Comparison of ENCODE assay signal across 25 mouse cellular contexts in the genomic region with DNA sequence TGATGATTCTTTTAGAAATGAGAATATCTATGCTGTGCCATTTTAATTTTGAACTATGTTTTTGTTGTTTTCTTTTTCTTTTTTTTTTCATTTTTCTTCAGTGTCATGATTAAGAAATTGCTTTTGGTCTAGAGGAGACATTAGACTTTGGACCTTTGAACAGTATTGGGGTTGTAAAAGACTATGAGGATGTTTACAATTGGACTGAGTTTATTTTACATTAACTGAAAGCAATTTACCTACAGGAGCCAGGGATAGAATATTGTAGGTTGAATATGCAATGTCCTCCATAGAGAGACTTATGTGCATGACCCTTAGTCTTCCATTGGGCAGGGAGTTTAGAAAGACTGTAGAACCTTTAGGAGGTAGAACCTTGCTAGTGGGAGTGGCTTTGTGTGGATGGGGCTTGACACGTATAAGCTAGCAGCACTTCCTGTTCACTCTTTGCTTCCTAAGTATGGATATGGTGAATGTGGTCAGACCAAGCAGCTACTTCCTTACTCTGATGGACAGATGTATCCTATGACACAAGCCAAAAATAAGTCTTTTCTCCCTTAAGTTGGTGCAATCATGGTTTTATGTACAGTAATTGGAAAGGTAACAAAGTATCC.
DNase-seq lines count a peak whose midpoint lies in the region; ATAC-seq and TF ChIP-seq lines count a peak whose summit lies in the region.
"Had no signal": no experiment of that assay in that cellular context is flagged by ENCODE, and none has a peak within 500 bp of the region (broad histone marks: within the 10 kb centered on the region; RNA-seq: fewer than 3 reads in every experiment).

No protein-coding gene starts in this region.

- TF ChIP-seq CTCF in thymus, adult 2 months (IDR thresholded peaks at IDR 0.05; ENCODE audit: borderline replicate concordance, control insufficient read depth, extremely low read depth, insufficient read depth, low read length, poor library complexity), result no peak

- H3K9ac ChIP-seq in intestine, embryonic 16.5 days (ENCODE audit: low read depth, low read length), result no peak overlapping the region
- H3K9ac ChIP-seq in midbrain, embryonic 14.5 days (replicated peaks; ENCODE audit: low read length), result no peak overlapping the region
- H3K9ac ChIP-seq: embryonic facial prominence, embryonic 12.5 days; embryonic facial prominence, embryonic 15.5 days; forebrain, postnatal 0 days; heart, embryonic 13.5 days; hindbrain, embryonic 12.5 days; hindbrain, embryonic 15.5 days had no signal

- H3K27ac ChIP-seq in intestine, embryonic 16.5 days (ENCODE audit: low read length), result no peak overlapping the region
- H3K27ac ChIP-seq in midbrain, embryonic 14.5 days (replicated peaks; ENCODE audit: low read depth, low read length), result no peak overlapping the region
- H3K27ac ChIP-seq in thymus, adult 2 months (ENCODE audit: control insufficient read depth, insufficient read depth, low read length), result no peak overlapping the region
- H3K27ac ChIP-seq: embryonic facial prominence, embryonic 12.5 days; embryonic facial prominence, embryonic 15.5 days; heart, embryonic 13.5 days; hindbrain, embryonic 12.5 days; hindbrain, embryonic 15.5 days had no signal

- 30% methylated on average over 1 of the region's 1 CpGs for WGBS in intestine, embryonic 16.5 days
- WGBS in midbrain, embryonic 14.5 days, result 100% methylated on average over 1 of the region's 1 CpGs
- 0% methylated on average over 1 of the region's 1 CpGs for WGBS in thymus, adult 2 months

- H3K9me3 ChIP-seq in intestine, embryonic 16.5 days (ENCODE audit: control insufficient read depth, low read length), result no peaks in the 10 kb centered on the region
- H3K9me3 ChIP-seq in midbrain, embryonic 14.5 days (ENCODE audit: control insufficient read depth, low read length), result no peaks in the 10 kb centered on the region
- H3K9me3 ChIP-seq: embryonic facial prominence, embryonic 12.5 days; embryonic facial prominence, embryonic 15.5 days; heart, embryonic 13.5 days; hindbrain, embryonic 12.5 days; hindbrain, embryonic 15.5 days had no signal

- H3K27me3 ChIP-seq in intestine, embryonic 16.5 days (replicated peaks; ENCODE audit: control insufficient read depth, insufficient read depth, low read length), result no peaks in the 10 kb centered on the region
- no peaks in the 10 kb centered on the region for H3K27me3 ChIP-seq in midbrain, embryonic 14.5 days (ENCODE audit: control insufficient read depth, insufficient read depth, low read length)
- no peaks in the 10 kb centered on the region for H3K27me3 ChIP-seq in thymus, adult 2 months (ENCODE audit: control insufficient read depth, insufficient read depth, low read length)
- H3K27me3 ChIP-seq: embryonic facial prominence, embryonic 12.5 days; embryonic facial prominence, embryonic 15.5 days; heart, embryonic 13.5 days; hindbrain, embryonic 12.5 days; hindbrain, embryonic 15.5 days had no signal

- H3K4me2 ChIP-seq in intestine, embryonic 16.5 days (ENCODE audit: low read depth, low read length), result no peak overlapping the region
- no peak overlapping the region for H3K4me2 ChIP-seq in midbrain, embryonic 14.5 days (ENCODE audit: low read length)
- H3K4me2 ChIP-seq: embryonic facial prominence, embryonic 12.5 days; embryonic facial prominence, embryonic 15.5 days; heart, embryonic 13.5 days; hindbrain, embryonic 12.5 days; hindbrain, embryonic 15.5 days had no signal

- no peak overlapping the region for H3K4me3 ChIP-seq in intestine, embryonic 16.5 days (ENCODE audit: low read length)
- no peak overlapping the region for H3K4me3 ChIP-seq in midbrain, embryonic 14.5 days (replicated peaks; ENCODE audit: low read depth, low read length)
- no peak overlapping the region for H3K4me3 ChIP-seq in thymus, adult 2 months (ENCODE audit: control insufficient read depth, insufficient read depth, low read length)
- H3K4me3 ChIP-seq: embryonic facial prominence, embryonic 12.5 days; embryonic facial prominence, embryonic 15.5 days; heart, embryonic 13.5 days; hindbrain, embryonic 12.5 days; hindbrain, embryonic 15.5 days had no signal

- H3K36me3 ChIP-seq in intestine, embryonic 16.5 days (ENCODE audit: control insufficient read depth, insufficient read depth, low read length), result no peaks in the 10 kb centered on the region
- H3K36me3 ChIP-seq in midbrain, embryonic 14.5 days (ENCODE audit: control insufficient read depth, insufficient read depth, low read length), result no peaks in the 10 kb centered on the region
- no peaks in the 10 kb centered on the region for H3K36me3 ChIP-seq in thymus, adult 2 months (ENCODE audit: control insufficient read depth, insufficient read depth, low read length)
- H3K36me3 ChIP-seq: embryonic facial prominence, embryonic 12.5 days; embryonic facial prominence, embryonic 15.5 days; heart, embryonic 13.5 days; hindbrain, embryonic 12.5 days; hindbrain, embryonic 15.5 days had no signal

- ATAC-seq in granulocyte monocyte progenitor cell, adult 5-6 weeks (replicated peaks; ENCODE audit: poor library complexity, severe bottlenecking), result peak; percentile 69
- peak; percentile 98 for ATAC-seq in intestine, embryonic 16.5 days
- peak; percentile 35; the same call in 1 of the 2 replicates for ATAC-seq in megakaryocyte, adult 5-6 weeks (ENCODE audit: poor library complexity, severe bottlenecking)
- ATAC-seq in midbrain, embryonic 14.5 days (ENCODE audit: low FRiP score, low TSS enrichment), result no peak
- ATAC-seq: CD4-positive, CD25-positive, alpha-beta regulatory T cell, adult 4 months; forebrain, embryonic 14.5 days; forebrain, postnatal 0 days had no signal

- peak; percentile 20 for DNase-seq in 416B (ENCODE audit: low read depth)
- no peak for DNase-seq in midbrain, embryonic 14.5 days
- DNase-seq in thymus, adult 2 months, result no peak
- DNase-seq in layer of hippocampus, adult 9-10 months (ENCODE audit: low spot score), result no peak
- DNase-seq: adrenal gland, adult 2 months; adrenal gland, postnatal 25 days; cerebellum, adult 11-12 months; cerebellum, adult 8-10 months; cerebellum, postnatal 10 days; forebrain, postnatal 0 days; gastrocnemius, postnatal 10 days; gastrocnemius, postnatal 36 days; heart, adult 18-20 months; heart, postnatal 14 days; heart, postnatal 4 days had no signal

- no peak for TF ChIP-seq POLR2A in thymus, adult 2 months (IDR thresholded peaks at IDR 0.05; ENCODE audit: control insufficient read depth, extremely low read depth, insufficient read depth, low read length, poor library complexity)

- H3K4me1 ChIP-seq in intestine, embryonic 16.5 days (ENCODE audit: control insufficient read depth, insufficient read depth, low read length), result no peaks in the 10 kb centered on the region
- H3K4me1 ChIP-seq in midbrain, embryonic 14.5 days (ENCODE audit: control insufficient read depth, insufficient read depth, low read length), result no peaks in the 10 kb centered on the region
- no peaks in the 10 kb centered on the region for H3K4me1 ChIP-seq in thymus, adult 2 months (replicated peaks; ENCODE audit: control insufficient read depth, insufficient read depth, low read length)
- H3K4me1 ChIP-seq: embryonic facial prominence, embryonic 12.5 days; embryonic facial prominence, embryonic 15.5 days; heart, embryonic 13.5 days; hindbrain, embryonic 12.5 days; hindbrain, embryonic 15.5 days had no signal
